Mouse (Mus musculus): ENCODE measurements around the gene Ano6.

Gene Ano6

DNA sequence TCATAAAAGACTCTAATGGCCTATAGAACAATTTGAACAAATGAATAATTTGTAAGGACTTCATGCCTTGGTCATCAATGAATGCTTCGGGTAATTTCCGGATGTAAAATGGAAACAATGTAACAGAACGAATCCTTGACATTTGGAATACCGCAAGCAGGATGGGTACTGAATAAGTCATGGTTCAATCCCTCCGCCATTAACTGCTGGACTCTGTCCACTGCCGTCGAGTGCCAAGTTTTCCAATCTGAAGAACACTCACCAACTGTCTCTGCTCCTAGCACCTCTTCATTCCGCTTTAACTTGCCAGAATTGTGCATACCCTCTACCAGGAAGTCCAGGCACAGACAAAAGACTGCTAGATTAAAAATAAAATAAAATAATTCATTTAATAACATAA is 25.4 kb upstream of the Ano6 start:
- in situ Hi-C loops (cut with MboI; ENCODE audit: unreplicated experiment in 2 of 2): loop anchor here (10.0 to 25.0 kb wide), 5 partner anchors 510 to 1422 kb away; no protein-coding TSS in a partner anchor

- in situ Hi-C loops (cut with MboI; ENCODE audit: unreplicated experiment in 2 of 2): loop anchor here (10.0 to 25.0 kb wide), 5 partner anchors 509 to 1421 kb away; no protein-coding TSS in a partner anchor
Observed at GRCm38 (mm10) chr15:95765936-95766335, 24.7 kb upstream of the Ano6 start.

DNA sequence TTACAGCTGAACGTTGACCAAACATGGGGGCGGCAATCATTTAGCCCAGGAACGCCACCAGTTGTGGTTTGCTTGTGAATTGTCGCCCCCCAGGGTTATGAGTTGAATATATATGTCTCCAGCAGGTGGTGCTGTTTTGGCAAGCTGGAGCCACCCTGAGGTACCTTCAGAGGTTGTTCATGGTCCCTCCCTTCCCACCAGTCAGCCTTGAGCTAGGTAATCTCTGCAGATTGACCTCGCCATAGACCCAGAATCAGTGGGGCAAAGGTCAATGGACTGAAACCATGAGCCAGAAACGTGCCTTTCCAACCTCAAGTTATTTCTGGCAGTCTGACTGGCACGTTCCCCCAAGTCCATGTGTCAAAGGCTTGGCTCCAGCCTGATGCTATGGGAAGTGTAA is 22.8 kb upstream of the Ano6 start:
- in situ Hi-C loops (cut with MboI; ENCODE audit: unreplicated experiment in 2 of 2): loop anchor here (10.0 to 25.0 kb wide), 5 partner anchors 507 to 1419 kb away; no protein-coding TSS in a partner anchor

- in situ Hi-C loops (cut with MboI; ENCODE audit: unreplicated experiment in 2 of 2): loop anchor here (10.0 to 25.0 kb wide), 5 partner anchors 506 to 1419 kb away; no protein-coding TSS in a partner anchor
Observed at GRCm38 (mm10) chr15:95768703-95769102, 21.9 kb upstream of the Ano6 start.

DNA sequence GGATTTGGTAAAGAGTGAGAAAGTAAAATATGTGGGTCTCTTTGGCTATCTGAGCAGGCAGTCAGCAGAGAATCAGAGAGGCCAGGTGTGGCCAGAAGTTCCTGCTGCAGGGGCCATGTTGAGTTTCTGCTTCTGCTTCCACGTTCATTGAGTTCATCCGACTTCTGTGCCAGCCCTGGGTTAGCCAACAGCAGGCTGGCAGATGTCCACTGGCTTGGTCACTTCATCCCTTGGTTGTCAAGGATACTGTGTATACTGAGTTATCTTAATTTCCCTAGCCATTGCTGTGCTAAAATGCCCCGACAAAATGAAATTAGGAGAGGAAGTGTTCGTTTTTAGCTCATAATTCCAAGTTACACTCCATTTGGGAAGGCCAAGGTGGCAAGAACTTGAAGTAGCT is 21.1 kb upstream of the Ano6 start:
- in situ Hi-C loops (cut with MboI; ENCODE audit: unreplicated experiment in 2 of 2): loop anchor here (10.0 to 25.0 kb wide), 5 partner anchors 505 to 1418 kb away; no protein-coding TSS in a partner anchor

- in situ Hi-C loops (cut with MboI; ENCODE audit: unreplicated experiment in 2 of 2): loop anchor here (5.0 to 25.0 kb wide), 6 partner anchors 172 to 1417 kb away; partner anchors contain the start of gene Arid2 (in 1 of the 2)
Observed at GRCm38 (mm10) chr15:95770307-95770706, 20.3 kb upstream of the Ano6 start.

DNA sequence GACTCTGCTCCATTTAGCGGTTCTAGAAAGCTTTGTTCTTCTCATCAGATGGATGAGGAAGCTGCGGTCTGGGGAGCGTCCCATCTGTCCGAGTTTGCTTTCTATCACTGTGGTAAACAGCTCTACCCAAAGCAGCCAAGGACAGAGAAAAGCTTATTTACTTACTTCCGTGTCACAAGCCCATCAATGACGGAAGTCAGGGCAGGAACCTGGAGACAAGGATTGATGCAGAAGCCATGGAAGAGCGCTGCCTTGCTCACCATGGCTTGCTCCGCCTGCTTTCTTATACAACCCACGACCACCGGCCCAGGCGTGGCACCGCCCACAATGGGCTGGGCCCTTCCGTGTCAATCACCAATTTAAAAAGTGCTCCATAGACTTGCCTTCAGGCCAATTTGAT is 18.3 kb upstream of the Ano6 start:
- in situ Hi-C loops (cut with MboI; ENCODE audit: unreplicated experiment in 2 of 2): loop anchor here (5.0 to 25.0 kb wide), 6 partner anchors 170 to 1415 kb away; partner anchors contain the start of gene Arid2 (in 1 of the 2)

DNA sequence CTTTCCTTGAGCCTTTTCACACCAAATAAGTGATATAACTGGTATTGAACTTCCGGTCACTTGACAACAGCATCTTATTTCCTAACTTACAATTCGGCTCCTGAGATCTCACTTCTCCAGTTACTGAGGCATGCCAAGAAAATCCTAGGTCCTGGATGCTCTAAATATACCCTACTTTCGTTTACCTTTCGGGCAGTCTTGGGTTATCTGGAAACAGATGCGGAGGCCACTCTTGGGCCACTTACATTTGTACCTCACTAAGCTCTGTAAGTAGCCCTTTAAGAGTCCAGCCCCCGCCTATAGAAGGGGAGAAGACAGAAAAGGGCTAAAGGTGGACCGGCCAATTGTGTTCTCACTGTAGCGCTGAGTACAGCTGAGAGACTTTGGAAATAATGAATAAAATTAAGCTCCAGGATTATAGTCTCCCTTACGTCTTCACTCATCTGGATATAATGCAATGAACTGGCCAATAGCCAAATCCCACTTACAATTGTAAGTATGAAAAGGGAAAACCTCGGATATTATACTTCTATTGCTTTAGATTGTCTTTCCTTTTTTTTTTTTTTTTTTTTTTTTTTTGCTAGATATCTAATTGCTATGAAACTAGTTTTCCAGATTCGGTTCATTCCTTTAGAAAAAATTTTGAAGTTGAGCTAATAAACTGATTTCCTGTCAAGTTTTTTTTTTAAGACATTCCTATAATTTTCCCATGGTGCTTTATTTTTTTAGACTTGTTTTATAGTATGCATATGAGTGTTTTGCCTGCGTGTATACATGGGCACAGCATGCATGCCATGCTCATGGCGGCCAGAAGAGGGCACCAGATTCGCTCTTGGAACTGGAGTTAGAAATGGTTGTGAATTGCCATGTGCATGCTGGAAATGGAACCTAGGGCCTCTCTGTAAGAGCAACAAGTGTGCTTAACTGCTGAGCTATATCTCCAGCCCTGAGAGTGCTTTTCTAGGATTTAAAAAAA is 17.5 kb upstream of the Ano6 start:
- in situ Hi-C loops (cut with MboI; ENCODE audit: unreplicated experiment in 2 of 2): loop anchor here (5.0 to 25.0 kb wide), 6 partner anchors 169 to 1414 kb away; partner anchors contain the start of gene Arid2 (in 1 of the 2)

GRCm38 (mm10) chr15:95774197-95774596 is 16.4 kb upstream of the Ano6 start:
- in situ Hi-C loops (cut with MboI; ENCODE audit: unreplicated experiment in 2 of 2): loop anchor here (5.0 to 25.0 kb wide), 6 partner anchors 168 to 1413 kb away; partner anchors contain the start of gene Arid2 (in 1 of the 2)

DNA sequence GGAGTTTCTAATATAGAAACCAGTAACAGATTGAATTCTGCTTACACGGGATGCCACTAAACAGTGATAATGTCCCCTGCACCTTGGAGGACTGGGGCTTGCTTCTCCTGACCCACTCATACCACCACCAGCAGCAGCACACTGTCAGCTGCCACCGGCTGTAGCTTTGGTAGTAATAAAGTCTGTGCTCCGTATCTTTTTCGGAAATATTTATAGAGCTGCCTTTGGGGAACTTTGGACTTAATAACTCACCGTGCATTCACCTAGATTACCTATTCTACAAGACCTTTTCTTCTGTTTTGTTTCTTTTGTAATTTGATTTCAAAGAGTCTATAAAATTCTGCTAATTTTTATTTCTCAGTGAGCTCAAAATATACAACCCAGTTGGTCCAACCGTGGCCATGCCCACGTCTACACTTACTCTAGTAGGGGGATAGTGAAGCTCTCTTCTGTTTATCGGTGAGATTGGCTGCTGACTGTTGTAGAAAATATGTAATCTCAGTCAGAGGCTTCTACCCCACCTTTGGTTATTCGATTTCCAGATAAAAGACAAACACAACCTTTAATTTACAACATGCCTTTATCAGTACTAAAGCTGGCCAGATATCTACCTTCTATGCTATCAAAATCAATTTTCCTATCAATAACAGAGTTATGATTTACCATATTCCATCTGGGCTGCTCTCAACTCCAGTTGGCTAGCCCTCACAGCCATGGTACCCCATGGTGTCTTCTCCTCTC is 15.8 kb upstream of the Ano6 start:
- in situ Hi-C loops (cut with MboI; ENCODE audit: unreplicated experiment in 2 of 2): loop anchor here (5.0 to 25.0 kb wide), 6 partner anchors 167 to 1412 kb away; partner anchors contain the start of gene Arid2 (in 1 of the 2)

DNA sequence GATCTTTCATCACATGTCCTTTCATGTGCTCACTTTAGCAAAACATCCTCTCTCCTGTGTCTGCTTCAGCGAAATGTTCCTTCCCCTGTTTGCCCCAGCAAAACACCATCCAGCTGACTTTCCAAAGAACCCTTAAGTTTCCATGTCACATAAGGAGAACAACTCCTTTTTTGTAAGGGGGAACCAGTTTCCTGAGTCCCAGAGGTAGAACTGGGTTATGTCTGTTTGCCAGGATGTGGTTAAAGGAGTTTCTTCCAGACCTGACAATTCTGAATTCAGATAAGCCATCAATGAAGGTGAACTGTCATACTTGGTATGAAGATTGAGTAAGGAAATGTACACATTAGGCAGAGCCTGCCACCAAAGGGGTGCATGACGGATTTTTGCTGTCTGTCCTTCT is 12.9 kb upstream of the Ano6 start:
- in situ Hi-C loops (cut with MboI; ENCODE audit: unreplicated experiment in 2 of 2): loop anchor here (5.0 to 10.0 kb wide), 2 partner anchors 165 to 507 kb away; partner anchors contain the start of gene Arid2 (in 1 of the 2)

DNA sequence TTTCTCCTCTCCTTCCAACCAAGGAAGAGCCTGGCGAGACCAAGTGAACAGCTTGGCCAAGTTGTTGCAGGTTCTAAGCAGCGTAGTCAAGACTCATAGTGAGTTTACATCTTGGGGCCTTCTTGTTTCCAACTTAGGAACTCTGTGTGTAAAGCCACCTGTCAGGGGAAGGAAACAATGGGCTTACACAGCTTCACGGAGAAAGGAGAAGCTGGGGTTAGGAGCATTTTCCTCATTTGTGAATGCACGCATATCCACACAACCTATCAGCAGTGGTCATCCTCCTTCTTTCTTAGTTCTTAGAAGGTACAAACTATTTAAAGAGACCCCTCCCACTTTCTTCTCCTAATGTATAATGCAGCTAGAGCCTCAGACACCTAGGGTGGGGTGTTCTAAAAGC is 11.9 kb upstream of the Ano6 start:
- in situ Hi-C loops (cut with MboI; ENCODE audit: unreplicated experiment in 2 of 2): loop anchor here (5.0 to 10.0 kb wide), 2 partner anchors 164 to 506 kb away; partner anchors contain the start of gene Arid2 (in 1 of the 2)

GRCm38 (mm10) chr15:95786624-95787023 is 4.0 kb upstream of the Ano6 start:
- in situ Hi-C loops (cut with MboI; ENCODE audit: unreplicated experiment in 2 of 2): no loop called here

GRCm38 (mm10) chr15:95787578-95787977 is 3.1 kb upstream of the Ano6 start:
- in situ Hi-C loops (cut with MboI; ENCODE audit: unreplicated experiment in 2 of 2): no loop called here

- in situ Hi-C loops (cut with MboI; ENCODE audit: unreplicated experiment in 2 of 2): loop anchor here (10.0 kb wide), 2 partner anchors 115 to 495 kb away; partner anchors contain the start of gene Arid2 (in 1 of the 2)
Observed at GRCm38 (mm10) chr15:95789562-95790528, 798 bp upstream of the Ano6 start.

DNA sequence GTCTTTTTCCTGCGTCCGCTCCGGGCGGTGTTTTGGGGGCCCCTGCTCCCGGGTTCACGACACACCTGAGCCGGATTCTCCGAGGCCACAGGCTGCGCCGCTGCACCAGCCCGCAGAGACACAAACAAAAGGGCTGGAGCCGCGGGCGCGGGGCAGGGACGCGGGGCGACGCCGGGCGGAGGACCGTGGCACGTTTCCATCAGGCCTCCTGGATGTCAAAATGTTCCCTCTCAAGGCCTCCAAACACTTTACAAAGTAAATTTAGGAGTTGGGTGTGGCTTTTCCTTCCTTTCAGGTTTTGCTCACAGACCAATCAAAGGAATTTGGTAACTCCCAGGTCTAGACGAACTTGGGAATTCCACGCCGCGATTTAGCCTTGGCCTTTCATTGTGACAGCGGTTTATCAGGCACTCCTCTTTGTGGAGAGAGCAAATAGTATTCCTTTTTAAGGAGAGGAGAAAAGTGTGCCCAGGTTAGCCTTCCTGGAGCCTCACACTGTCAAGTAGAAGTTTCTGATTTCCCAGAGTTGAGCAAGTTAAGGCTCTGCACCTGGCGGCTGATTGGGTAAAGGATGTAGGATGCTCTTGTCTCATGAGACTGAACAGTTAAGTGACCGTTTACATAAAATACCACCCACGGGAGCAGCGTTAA is 623 bp downstream of the Ano6 start:
- in situ Hi-C loops (cut with MboI; ENCODE audit: unreplicated experiment in 2 of 2): loop anchor here (10.0 kb wide), 2 partner anchors 114 to 494 kb away; partner anchors contain the start of gene Arid2 (in 1 of the 2)

- in situ Hi-C loops (cut with MboI; ENCODE audit: unreplicated experiment in 2 of 2): loop anchor here (10.0 kb wide), 2 partner anchors 113 to 493 kb away; partner anchors contain the start of gene Arid2 (in 1 of the 2)
Observed at GRCm38 (mm10) chr15:95791855-95792254, 1.2 kb downstream of the Ano6 start.
